Mouse (Mus musculus) intestine, embryonic 16.5 days (tissue): ENCODE results near the gene Gm12569. TPM values are rescaled to one million over a fixed set of nuclear protein-coding genes. Genes with fewer than 3 reads are reported as not detected.

Source experiments
- ATAC-seq: fragments of 200-750 bp; cut with Nextera tagmentation; 2 replicates; pipeline ENCODE4 v1.8.0; 2017; ENCODE audit warnings: moderate TSS enrichment, moderate library complexity
- H3K27ac ChIP-seq: fragments of 300-500 bp; sonication (generic); 2 replicates; pipeline ENCODE4 v1.5.1; 2014; ENCODE audit warnings: mild to moderate bottlenecking, low read length
- H3K27me3 ChIP-seq: fragments of 300-500 bp; sonication (generic); replicated peaks from 2 replicates; pipeline ENCODE4 v1.6.1; 2014; ENCODE audit warnings: low read length, control low read depth, mixed read lengths; ENCODE audit not compliant: control insufficient read depth, insufficient read depth
- H3K36me3 ChIP-seq: fragments of 300-500 bp; sonication (generic); 2 replicates; pipeline ENCODE4 v1.6.1; 2014; ENCODE audit warnings: low read length, control low read depth; ENCODE audit not compliant: control insufficient read depth, insufficient read depth
- H3K4me1 ChIP-seq: fragments of 300-500 bp; sonication (generic); 2 replicates; pipeline ENCODE4 v1.6.1; 2014; ENCODE audit warnings: low read length, control low read depth, mixed read lengths; ENCODE audit not compliant: control insufficient read depth, insufficient read depth
- H3K4me2 ChIP-seq: fragments of 300-500 bp; sonication (generic); 2 replicates; pipeline ENCODE4 v1.6.1; 2014; ENCODE audit warnings: low read depth, low read length, control low read depth
- H3K4me3 ChIP-seq: fragments of 300-500 bp; sonication (generic); 2 replicates; pipeline ENCODE4 v1.5.1; 2014; ENCODE audit warnings: mild to moderate bottlenecking, low read length
- H3K9ac ChIP-seq: fragments of 300-500 bp; sonication (generic); 2 replicates; pipeline ENCODE4 v1.6.1; 2014; ENCODE audit warnings: low read depth, low read length
- H3K9me3 ChIP-seq: fragments of 300-500 bp; sonication (generic); 2 replicates; pipeline ENCODE4 v1.6.1; 2016; ENCODE audit warnings: low read length, control low read depth; ENCODE audit not compliant: control insufficient read depth
- WGBS: fragments of 180-500 bp; shearing (Covaris S2); extraction: QIAGEN DNeasy Blood & Tissue Kit; methylation state at CpG from one replicate; pipeline ENCODE4 v1.1.7; 2014; 5-methylcytosine and 5-hydroxymethylcytosine counted together
- polyA plus RNA-seq: library from polyadenylated mRNA; unstranded; fragments of >200 nt; fragmentation: Nextera tagmentation; extraction: Ambion mirVana; gene quantifications from 2 replicates; pipeline ENCODE4 v1.2.1, GENCODE M21; 2015

Gene Gm12569
- polyA plus RNA-seq: not detected in 2 replicates

DNA sequence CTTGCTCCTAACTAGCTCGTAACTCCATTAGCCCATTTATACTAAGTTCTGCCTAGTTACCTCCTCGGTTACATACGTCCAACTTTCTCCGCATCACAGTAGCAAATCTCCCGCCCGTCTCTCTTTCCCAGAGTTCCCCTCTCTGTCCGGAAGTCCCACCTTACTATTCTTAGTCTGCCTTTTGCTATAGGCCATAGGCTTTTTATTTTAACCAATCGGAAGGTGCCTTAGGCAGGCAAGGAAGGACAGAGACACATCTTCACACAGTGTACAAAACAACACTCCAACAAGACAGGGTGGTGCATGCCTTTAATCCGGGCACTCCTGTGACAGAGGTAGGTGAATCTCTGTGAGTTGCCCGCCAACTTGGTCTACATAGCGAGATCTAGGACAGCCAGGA lies at the start of gene Gm12569:
Gene Gm12569, plus strand, starts transcription at position 166 of the 400 bp plus-strand sequence.
- H3K4me2 ChIP-seq: no peak within 1 kb of the TSS
- H3K36me3 ChIP-seq: no peaks in the 10 kb centered on the region
- H3K4me1 ChIP-seq: no peaks in the 10 kb centered on the region
- H3K9me3 ChIP-seq: no peaks in the 10 kb centered on the region
- no peak within 1 kb of the TSS for H3K4me3 ChIP-seq
- no peak within 1 kb of the TSS for H3K27ac ChIP-seq
- 94% methylated on average over 11 of the region's 11 CpGs for WGBS
- no peak within 1 kb of the TSS for H3K9ac ChIP-seq
- H3K27me3 ChIP-seq: no peaks in the 10 kb centered on the region
- no peak for ATAC-seq

GRCm38 (mm10) chr11:51202726-51203125 lies 17.5 kb upstream of the Gm12569 start:
- H3K27me3 ChIP-seq: no peaks in the 10 kb centered on the region
- H3K9me3 ChIP-seq: no peaks in the 10 kb centered on the region
- H3K36me3 ChIP-seq: no peaks in the 10 kb centered on the region
- no peak overlapping the region for H3K9ac ChIP-seq
- 75% methylated on average over 5 of the region's 5 CpGs for WGBS
- no peak overlapping the region for H3K4me3 ChIP-seq
- H3K4me2 ChIP-seq: no peak overlapping the region
- H3K27ac ChIP-seq: no peak overlapping the region
- no peaks in the 10 kb centered on the region for H3K4me1 ChIP-seq
- ATAC-seq: no peak

- Histone ChIP-seq H3K9me3 (no peaks in the 10 kb centered on the region), H3K36me3 (no peaks in the 10 kb centered on the region), H3K4me3 (no peak overlapping the region), H3K4me2 (no peak overlapping the region), H3K27ac (no peak overlapping the region), H3K9ac (no peak overlapping the region), H3K27me3 (no peaks in the 10 kb centered on the region), H3K4me1 (no peaks in the 10 kb centered on the region)
- ATAC-seq: no peak
- 77% methylated on average over 3 of the region's 3 CpGs for WGBS
These were observed 12.5 kb upstream of the Gm12569 start for GRCm38 (mm10) chr11:51207758-51208157.

DNA sequence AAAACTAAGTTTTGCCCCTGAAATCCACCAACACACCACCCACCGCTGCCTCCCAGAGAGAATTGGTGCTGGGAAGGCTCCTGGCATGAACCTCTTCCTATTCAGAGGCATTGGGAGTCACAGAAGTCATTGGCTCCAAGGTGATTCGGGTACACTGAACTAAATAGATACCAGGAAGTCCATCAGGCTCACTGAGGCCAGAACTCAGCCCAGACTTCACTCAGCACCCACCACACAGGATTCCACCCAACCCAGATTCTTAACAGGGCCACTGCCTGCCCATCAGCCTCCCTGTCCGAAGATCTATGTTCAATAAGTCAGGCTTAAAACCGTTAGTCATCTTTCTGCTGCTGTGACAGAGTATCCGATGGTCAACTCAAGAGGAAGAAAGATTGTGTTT lies 8.8 kb upstream of the Gm12569 start:
- Histone ChIP-seq H3K4me3 (no peak overlapping the region), H3K36me3 (no peaks in the 10 kb centered on the region), H3K27ac (no peak overlapping the region), H3K4me1 (no peaks in the 10 kb centered on the region), H3K4me2 (no peak overlapping the region), H3K9me3 (no peaks in the 10 kb centered on the region), H3K27me3 (no peaks in the 10 kb centered on the region), H3K9ac (no peak overlapping the region)
- no peak for ATAC-seq
- WGBS: 83% methylated on average over 5 of the region's 5 CpGs

GRCm38 (mm10) chr11:51214021-51214420 lies 6.3 kb upstream of the Gm12569 start:
- H3K9me3 ChIP-seq: no peaks in the 10 kb centered on the region
- H3K27me3 ChIP-seq: no peaks in the 10 kb centered on the region
- no peak for ATAC-seq
- H3K27ac ChIP-seq: no peak overlapping the region
- no peak overlapping the region for H3K4me3 ChIP-seq
- no peaks in the 10 kb centered on the region for H3K36me3 ChIP-seq
- no peaks in the 10 kb centered on the region for H3K4me1 ChIP-seq
- no peak overlapping the region for H3K4me2 ChIP-seq
- 83% methylated on average over 7 of the region's 7 CpGs for WGBS
- no peak overlapping the region for H3K9ac ChIP-seq

GRCm38 (mm10) chr11:51219396-51219980 lies 785 bp upstream of the Gm12569 start:
- Histone ChIP-seq H3K4me3 (no peak overlapping the region), H3K9me3 (no peaks in the 10 kb centered on the region), H3K27me3 (no peaks in the 10 kb centered on the region), H3K36me3 (no peaks in the 10 kb centered on the region), H3K9ac (no peak overlapping the region), H3K4me1 (no peaks in the 10 kb centered on the region), H3K4me2 (no peak overlapping the region), H3K27ac (no peak overlapping the region)
- WGBS: 84% methylated on average over 12 of the region's 12 CpGs
- no peak for ATAC-seq

DNA sequence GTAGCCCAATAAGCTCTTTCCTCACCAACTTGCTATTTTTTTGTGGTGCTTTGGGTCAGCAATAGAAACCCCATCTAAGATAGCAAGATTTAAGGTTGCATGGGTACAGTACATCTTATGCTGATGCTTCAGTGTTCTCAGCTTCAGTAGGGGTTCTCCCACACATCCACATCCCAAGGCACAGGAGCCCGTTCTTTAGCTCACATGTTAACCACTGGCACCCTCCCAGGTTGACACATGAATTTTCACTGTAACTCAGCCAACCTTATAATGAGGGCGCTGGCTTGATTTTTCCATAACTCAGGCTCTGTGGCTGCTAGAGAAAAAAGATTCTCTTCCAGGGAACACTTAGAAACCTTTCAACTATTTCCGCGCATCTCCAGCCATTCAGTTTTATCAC lies 6.8 kb downstream of the Gm12569 start:
- Histone ChIP-seq H3K4me1 (no peaks in the 10 kb centered on the region), H3K27ac (no peak overlapping the region), H3K27me3 (no peaks in the 10 kb centered on the region), H3K9ac (no peak overlapping the region), H3K4me2 (no peak overlapping the region), H3K36me3 (no peaks in the 10 kb centered on the region), H3K9me3 (no peaks in the 10 kb centered on the region), H3K4me3 (no peak overlapping the region)
- no peak for ATAC-seq
- 89% methylated on average over 4 of the region's 4 CpGs for WGBS

GRCm38 (mm10) chr11:51234626-51235025 lies 14.4 kb downstream of the Gm12569 start:
- no peak overlapping the region for H3K9ac ChIP-seq
- H3K27ac ChIP-seq: no peak overlapping the region
- no peak for ATAC-seq
- no peaks in the 10 kb centered on the region for H3K9me3 ChIP-seq
- no peak overlapping the region for H3K4me2 ChIP-seq
- no peaks in the 10 kb centered on the region for H3K36me3 ChIP-seq
- H3K4me1 ChIP-seq: no peaks in the 10 kb centered on the region
- no peaks in the 10 kb centered on the region; the same call in 1 of the 2 replicates for H3K27me3 ChIP-seq
- WGBS: 80% methylated on average over 9 of the region's 9 CpGs
- no peak overlapping the region for H3K4me3 ChIP-seq

- no peaks in the 10 kb centered on the region for H3K9me3 ChIP-seq
- no peak for ATAC-seq
- H3K36me3 ChIP-seq: no peaks in the 10 kb centered on the region
- 89% methylated on average over 2 of the region's 2 CpGs for WGBS
- no peak overlapping the region for H3K4me2 ChIP-seq
- H3K9ac ChIP-seq: no peak overlapping the region
- H3K27me3 ChIP-seq: no peaks in the 10 kb centered on the region
- no peaks in the 10 kb centered on the region for H3K4me1 ChIP-seq
- no peak overlapping the region for H3K27ac ChIP-seq
- H3K4me3 ChIP-seq: no peak overlapping the region
These were observed 22.6 kb downstream of the Gm12569 start for GRCm38 (mm10) chr11:51242897-51243296.

- no peaks in the 10 kb centered on the region for H3K4me1 ChIP-seq
These were observed 36.7 kb downstream of the Gm12569 start for GRCm38 (mm10) chr11:51257006-51257405.

More at GRCm38 (mm10) chr11:51257006-51257405, 36.7 kb downstream of the Gm12569 start:
- Histone ChIP-seq H3K27ac (no peak overlapping the region), H3K9ac (no peak overlapping the region), H3K4me3 (no peak overlapping the region), H3K36me3 (no peaks in the 10 kb centered on the region), H3K27me3 (no peaks in the 10 kb centered on the region), H3K9me3 (no peaks in the 10 kb centered on the region), H3K4me2 (no peak overlapping the region)
- WGBS: 88% methylated on average over 4 of the region's 4 CpGs
- ATAC-seq: no peak
